Mouse (Mus musculus) layer of hippocampus, adult 9-11 months (tissue): ENCODE data around the gene Clip3.

Experiments used
- DNase-seq: peaks from one replicate; pipeline ENCODE4 v3.0.0; 2022

Clip3 gene

GRCm38 (mm10) chr7:30328379-30328778 is 36.9 kb downstream of the Clip3 start:
- no peak for DNase-seq

DNA sequence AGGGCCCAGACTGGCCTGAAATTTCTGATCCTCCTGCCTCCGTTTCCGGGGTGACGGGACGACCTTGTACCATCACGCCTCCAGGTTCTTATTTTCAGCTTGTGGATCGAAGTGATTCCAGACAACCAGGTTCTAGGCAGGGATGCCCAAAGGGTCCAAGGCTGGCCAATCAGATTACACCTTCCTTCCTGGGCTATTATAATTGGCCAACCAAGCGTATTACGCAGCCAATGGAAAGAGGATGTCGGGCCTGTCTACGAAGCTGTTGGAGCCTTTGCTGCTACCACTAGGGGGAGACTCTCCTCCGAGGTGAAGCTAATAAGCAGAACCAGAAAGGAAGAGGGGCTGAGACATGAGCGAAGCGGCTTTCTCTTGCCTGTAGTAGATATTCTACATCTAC is 40.4 kb downstream of the Clip3 start:
- peak; percentile 95 for DNase-seq

DNA sequence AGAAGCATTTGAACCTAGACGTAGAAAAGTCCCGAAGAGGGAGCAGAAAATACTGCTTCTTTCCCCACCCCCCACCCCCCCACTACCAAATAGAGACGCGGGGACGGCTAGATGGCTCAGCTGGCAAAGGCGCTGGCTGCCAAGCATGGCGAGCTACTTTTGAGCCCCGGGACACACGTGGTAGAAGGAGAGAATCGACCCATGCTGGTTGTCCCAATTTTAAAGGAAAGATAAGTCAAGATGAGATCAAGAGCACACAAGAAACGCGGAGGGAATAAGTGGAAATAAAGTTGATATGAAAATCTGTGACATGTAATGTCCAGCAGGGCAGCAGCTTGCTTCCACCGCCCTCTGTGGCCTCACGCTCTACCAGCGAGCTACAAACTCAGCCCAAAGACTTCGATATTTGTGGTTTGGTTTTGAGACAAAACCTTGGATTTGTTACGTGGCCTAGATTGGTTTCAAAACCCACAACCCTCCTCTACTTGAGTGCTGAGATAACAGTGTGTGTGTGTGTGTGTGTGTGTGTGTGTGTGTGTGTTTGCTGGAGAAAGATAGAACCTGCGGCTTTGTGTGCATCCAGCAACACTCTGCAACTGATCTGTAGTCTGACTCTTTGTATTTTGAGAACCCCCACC is 41.2 kb downstream of the Clip3 start:
- DNase-seq: no peak

DNA sequence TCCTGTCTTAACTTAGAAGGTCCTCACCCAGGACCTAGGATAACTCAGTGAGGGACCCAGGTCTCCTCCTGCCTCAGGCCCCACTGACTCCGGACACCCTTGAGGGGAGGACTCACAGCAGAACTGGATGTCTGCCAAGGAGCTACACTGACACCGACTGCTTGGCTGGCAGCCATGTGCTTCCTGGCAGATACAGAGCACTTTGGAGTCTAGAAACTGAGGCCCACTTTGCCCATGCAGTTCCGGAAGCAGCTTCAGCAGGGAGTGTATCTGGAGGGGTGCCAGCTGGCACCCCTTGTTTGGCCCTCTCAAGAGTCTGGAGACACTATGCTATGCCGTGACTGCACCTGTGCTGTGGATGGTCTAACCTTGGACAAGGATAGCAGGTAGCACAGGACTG is 41.9 kb downstream of the Clip3 start:
- DNase-seq: peak; percentile 78

GRCm38 (mm10) chr7:30334563-30334962 is 43.0 kb downstream of the Clip3 start:
- no peak for DNase-seq

DNA sequence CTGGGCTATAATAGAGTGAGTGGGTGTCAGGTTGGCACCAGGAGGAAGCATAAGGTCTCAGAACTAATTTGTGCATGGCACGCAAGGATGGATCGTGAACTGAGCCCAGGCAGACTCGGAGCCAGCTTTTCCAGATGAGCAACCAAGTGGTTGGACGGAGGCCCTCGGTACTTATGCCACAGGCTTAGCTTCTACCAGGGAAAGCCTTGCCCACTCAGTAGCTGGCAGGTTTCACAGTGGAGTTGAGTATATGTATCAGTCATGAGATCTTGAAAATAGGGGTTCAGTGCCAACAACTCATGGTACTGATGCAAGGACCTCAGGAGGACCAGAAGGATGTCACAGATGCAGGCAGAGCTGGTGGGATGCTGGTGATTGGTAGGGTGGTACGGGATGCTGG is 44.2 kb downstream of the Clip3 start:
- peak; percentile 67 for DNase-seq

DNA sequence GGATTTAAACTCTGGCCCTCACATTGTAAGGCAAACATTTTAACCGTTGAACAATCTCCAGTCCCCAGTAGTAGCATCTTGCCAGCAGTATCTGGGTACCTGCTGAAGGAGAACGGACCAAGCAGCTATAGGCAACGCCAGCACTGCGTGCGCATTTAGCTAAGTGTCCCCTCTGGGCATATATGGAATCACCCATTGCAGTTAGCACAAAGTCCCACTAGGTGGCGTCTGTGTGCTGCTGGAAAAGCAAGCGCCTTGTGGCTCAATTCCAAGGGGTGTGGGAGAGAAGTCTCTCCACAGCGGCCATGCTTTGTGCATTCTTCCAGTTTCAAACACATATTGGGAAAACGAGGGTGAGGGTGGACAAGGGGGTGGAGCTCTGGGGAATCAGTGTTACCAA is 44.9 kb downstream of the Clip3 start:
- DNase-seq: peak; percentile 85

DNA sequence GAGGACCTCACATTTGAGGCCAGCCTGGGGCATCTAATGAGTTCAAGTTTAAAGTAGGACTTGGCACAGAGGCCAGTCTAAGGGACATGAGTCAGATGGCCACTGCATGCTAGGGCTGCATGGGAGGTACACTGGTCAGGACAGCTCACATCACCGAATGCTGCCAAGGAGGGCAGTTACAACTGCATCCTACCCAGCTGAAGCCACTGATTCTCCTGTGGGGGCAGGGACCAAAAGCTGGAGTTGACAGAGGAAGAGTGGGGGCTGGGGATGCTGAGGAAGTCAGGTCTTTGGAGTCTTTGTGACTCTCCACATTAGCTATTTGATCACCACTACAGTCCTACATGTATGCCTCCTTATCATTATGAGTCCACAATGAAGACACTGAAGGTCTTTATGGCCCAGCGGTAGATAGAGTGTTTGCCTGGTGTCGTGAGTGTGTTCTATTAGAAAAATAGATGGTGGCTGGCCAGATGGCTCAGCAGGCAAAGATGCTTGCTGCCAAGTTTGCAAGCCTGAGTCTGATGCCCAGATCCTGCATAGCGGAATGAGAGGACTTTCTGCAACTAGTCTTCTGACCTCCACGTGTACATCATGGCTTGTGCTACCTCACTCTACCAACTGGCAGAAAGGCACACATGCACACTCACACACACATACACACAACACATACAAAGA is 48.0 kb downstream of the Clip3 start:
- DNase-seq: no peak

- DNase-seq: no peak
Observed at GRCm38 (mm10) chr7:30346635-30347379, 55.3 kb downstream of the Clip3 start.

GRCm38 (mm10) chr7:30347828-30348227 is 56.3 kb downstream of the Clip3 start:
- DNase-seq: peak; percentile 83

GRCm38 (mm10) chr7:30353279-30353822 is 61.8 kb downstream of the Clip3 start:
- peak; percentile 53 for DNase-seq

DNA sequence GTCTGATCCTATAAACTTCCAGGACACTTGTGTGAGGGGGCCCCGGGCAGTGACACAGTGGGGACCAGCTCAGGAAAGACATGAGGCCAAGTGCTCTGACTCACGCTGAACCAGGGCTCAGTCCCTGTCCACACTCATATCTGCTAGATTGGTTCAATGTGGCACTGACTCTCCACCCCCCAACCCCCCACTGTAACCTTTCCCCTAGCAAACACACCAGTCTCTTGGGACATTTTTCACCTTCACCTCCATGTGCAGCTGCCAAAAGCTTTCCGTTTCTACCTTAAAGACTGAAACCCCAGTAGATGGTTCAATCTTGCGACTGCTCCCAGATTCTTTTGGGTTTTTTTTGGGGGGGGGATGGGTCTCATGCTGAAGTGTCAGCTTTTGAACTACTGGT is 62.5 kb downstream of the Clip3 start:
- no peak for DNase-seq
